Mouse (Mus musculus): ENCODE measurements around the gene Ndufc2. TPM values are rescaled to one million over a fixed set of nuclear protein-coding genes. Genes with fewer than 3 reads are reported as not detected.

The Ndufc2 gene
- polyA plus RNA-seq (2017; shearing (Covaris generic)) = 165 TPM

GRCm38 (mm10) chr7:97399960-97400715 is at the start of gene Ndufc2:
TSS of gene Ndufc2 (plus strand) at chr7:97400003.

GRCm38 (mm10) chr7:97416906-97417777 is 17.3 kb downstream of the Ndufc2 start, which contains the start of gene Thrsp:
TSS of gene Thrsp (minus strand) at chr7:97417730.

GRCm38 (mm10) chr7:97451023-97451422 is 51.2 kb downstream of the Ndufc2 start, which contains the start of gene Kctd14:
TSS of gene Kctd14 (plus strand) at chr7:97451323.

Other genes starting within 250 kb of the Ndufc2 start
- gene Usp35, start 68.0 kb upstream of the Ndufc2 start, polyA plus RNA-seq (2017; shearing (Covaris generic)) = 1.2 TPM
- 3.6 TPM for gene Kctd21, start 67.7 kb upstream of the Ndufc2 start, polyA plus RNA-seq (2017; shearing (Covaris generic))
- 23.0 TPM for gene Alg8, start 28.4 kb upstream of the Ndufc2 start, polyA plus RNA-seq (2017; shearing (Covaris generic))
- gene Thrsp, start 17.7 kb downstream of the Ndufc2 start, polyA plus RNA-seq (2017; shearing (Covaris generic)) = not detected
- 0.32 TPM for gene Kctd14, start 51.3 kb downstream of the Ndufc2 start, polyA plus RNA-seq (2017; shearing (Covaris generic))
- gene Ints4, start 81.0 kb downstream of the Ndufc2 start, polyA plus RNA-seq (2017; shearing (Covaris generic)) = 62.4 TPM
- 53.9 TPM for gene Aamdc, start 179.5 kb downstream of the Ndufc2 start, polyA plus RNA-seq (2017; shearing (Covaris generic))
- 26.1 TPM for gene Rsf1, start 179.9 kb downstream of the Ndufc2 start, polyA plus RNA-seq (2017; shearing (Covaris generic))